Mouse (Mus musculus) liver, embryonic 11.5 days (tissue): ENCODE measurements around the gene Haus8. TPM values are rescaled to one million over a fixed set of nuclear protein-coding genes. Genes with fewer than 3 reads are reported as not detected.
A peak's percentile ranks its signal among the peaks of the same experiment; 100 is the strongest.
"Not testable (repeated sequence)": the region's sequence is repeated elsewhere in the genome, so short reads cannot be mapped to it uniquely, and the experiment has no call there.

Source experiments
- ATAC-seq: fragments of 200-750 bp; cut with Nextera tagmentation; replicated peaks from 2 replicates; pipeline ENCODE4 v1.8.0; 2017; ENCODE audit warnings: moderate number of reproducible peaks, mild to moderate bottlenecking, moderate TSS enrichment, moderate library complexity; ENCODE audit not compliant: low FRiP score
- DNase-seq: peaks from one replicate; pipeline ENCODE4 v3.0.0-alpha.2; 2017; ENCODE audit warnings: low spot score
- H3K27ac ChIP-seq: fragments of 300-500 bp; sonication (generic); 2 replicates; pipeline ENCODE4 v1.5.1; 2014; ENCODE audit warnings: mild to moderate bottlenecking, low read depth, low read length, control low read depth
- H3K27me3 ChIP-seq: fragments of 300-500 bp; sonication (generic); replicated peaks from 2 replicates; pipeline ENCODE4 v1.6.1; 2014; ENCODE audit warnings: low read length, mixed read lengths; ENCODE audit not compliant: control insufficient read depth, insufficient read depth
- H3K36me3 ChIP-seq: fragments of 300-500 bp; sonication (generic); 2 replicates; pipeline ENCODE4 v1.6.1; 2014; ENCODE audit warnings: mild to moderate bottlenecking, low read length, moderate library complexity, mixed read lengths; ENCODE audit not compliant: control insufficient read depth, insufficient read depth
- H3K4me1 ChIP-seq: fragments of 300-500 bp; sonication (generic); replicated peaks from 2 replicates; pipeline ENCODE4 v1.6.1; 2014; ENCODE audit warnings: low read length, mixed read lengths; ENCODE audit not compliant: control insufficient read depth, insufficient read depth
- H3K4me2 ChIP-seq: fragments of 300-500 bp; sonication (generic); 2 replicates; pipeline ENCODE4 v1.6.1; 2014; ENCODE audit warnings: mild to moderate bottlenecking, control low read depth, moderate library complexity
- H3K4me3 ChIP-seq: fragments of 300-500 bp; sonication (generic); 2 replicates; pipeline ENCODE4 v1.5.1; 2014; ENCODE audit warnings: low read depth, low read length, control low read depth
- H3K9ac ChIP-seq: fragments of 300-500 bp; sonication (generic); 2 replicates; pipeline ENCODE4 v1.6.1; 2014; ENCODE audit warnings: low read depth, low read length, control low read depth
- H3K9me3 ChIP-seq: fragments of 300-500 bp; sonication (generic); 2 replicates; pipeline ENCODE4 v1.6.1; 2016; ENCODE audit warnings: low read length, inconsistent platforms, mixed read lengths; ENCODE audit not compliant: control insufficient read depth
- WGBS: fragments of 180-500 bp; shearing (Covaris S2); extraction: QIAGEN DNeasy Blood & Tissue Kit; methylation state at CpG from one replicate; pipeline ENCODE4 v1.1.7; 2014; 5-methylcytosine and 5-hydroxymethylcytosine counted together
- polyA plus RNA-seq: library from polyadenylated mRNA; unstranded; fragments of >200 nt; fragmentation: Nextera tagmentation; extraction: Ambion mirVana; gene quantifications from 2 replicates; pipeline ENCODE4 v1.2.1, GENCODE M21; 2014

The Haus8 gene
- polyA plus RNA-seq, 1 experiment from 2014 or later, result 77.0 TPM

DNA sequence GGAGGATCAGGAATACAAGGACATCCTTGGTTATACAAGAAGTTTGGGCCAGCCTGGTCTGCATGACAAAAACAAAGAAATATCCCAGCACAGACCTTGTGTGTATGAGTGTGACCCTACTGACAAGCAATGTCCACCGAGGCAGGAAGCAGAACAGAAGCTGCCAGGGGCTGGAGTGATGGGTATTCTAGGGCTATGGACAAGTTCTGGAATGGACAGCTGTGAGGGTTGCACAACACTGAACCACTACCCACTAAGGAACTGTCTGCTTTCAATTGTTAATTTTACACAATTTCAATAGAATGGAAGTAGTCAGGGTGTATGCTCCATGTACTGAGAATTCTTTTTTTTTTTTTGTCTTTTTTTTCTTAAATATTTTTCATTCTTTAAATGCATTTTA is 24.5 kb downstream of the Haus8 start:
- Histone ChIP-seq H3K36me3 (peaks cover 7% of the 10 kb centered on the region; the same call in 1 of the 2 replicates), H3K9me3 (no peaks in the 10 kb centered on the region), H3K9ac (no peak overlapping the region), H3K4me1 (no peaks in the 10 kb centered on the region), H3K4me2 (no peak overlapping the region), H3K4me3 (no peak overlapping the region), H3K27me3 (no peaks in the 10 kb centered on the region), H3K27ac (no peak overlapping the region)
- DNase-seq (no peak), ATAC-seq (no peak)
- 74% methylated on average over 1 of the region's 1 CpGs for WGBS

DNA sequence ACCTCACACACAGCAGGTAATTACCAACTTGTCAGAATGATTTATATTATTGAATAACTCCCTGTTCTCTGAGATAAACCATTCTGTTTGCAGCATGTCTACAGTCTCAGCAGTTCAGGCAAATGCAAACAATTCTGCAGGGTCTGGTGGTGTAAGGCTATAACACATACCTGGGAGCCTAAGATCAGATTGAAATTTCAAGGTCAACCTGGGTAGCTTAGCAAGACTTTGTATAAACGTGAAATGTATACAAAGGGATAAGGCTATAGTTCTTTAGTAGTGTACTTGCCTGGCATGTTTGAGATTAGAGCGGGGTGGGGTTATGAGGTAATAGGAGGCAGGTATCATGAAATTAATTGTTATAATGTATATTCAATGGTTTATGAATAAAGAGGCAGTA is 30.0 kb downstream of the Haus8 start:
- Histone ChIP-seq H3K9ac (no peak overlapping the region), H3K36me3 (no peaks in the 10 kb centered on the region), H3K4me3 (no peak overlapping the region), H3K4me1 (no peaks in the 10 kb centered on the region), H3K27me3 (no peaks in the 10 kb centered on the region), H3K4me2 (no peak overlapping the region), H3K9me3 (no peaks in the 10 kb centered on the region), H3K27ac (no peak overlapping the region)
- ATAC-seq (no peak), DNase-seq (no peak)
- WGBS, result 74% methylated on average over 2 of the region's 2 CpGs

DNA sequence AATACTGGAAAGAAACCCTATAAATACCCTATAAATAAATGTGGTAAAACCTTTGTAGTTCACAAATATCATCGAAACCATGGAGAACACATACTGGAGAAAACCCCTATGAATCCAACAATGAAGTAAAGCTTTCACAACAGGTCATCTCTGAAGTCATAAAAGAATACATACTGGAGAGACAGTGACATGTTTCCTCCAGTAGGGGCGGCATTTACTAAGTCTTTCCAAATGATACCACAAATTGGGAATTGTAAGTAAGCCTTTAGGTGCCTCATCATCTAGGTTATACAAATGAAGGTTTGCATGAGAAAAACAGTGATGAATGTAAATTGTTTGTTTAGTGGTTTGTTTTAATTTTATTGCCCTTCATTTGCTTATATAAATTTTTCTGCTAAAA is 48.2 kb downstream of the Haus8 start:
- DNase-seq, result no peak
- H3K9me3 ChIP-seq, result no peaks in the 10 kb centered on the region
- ATAC-seq, result no peak

DNA sequence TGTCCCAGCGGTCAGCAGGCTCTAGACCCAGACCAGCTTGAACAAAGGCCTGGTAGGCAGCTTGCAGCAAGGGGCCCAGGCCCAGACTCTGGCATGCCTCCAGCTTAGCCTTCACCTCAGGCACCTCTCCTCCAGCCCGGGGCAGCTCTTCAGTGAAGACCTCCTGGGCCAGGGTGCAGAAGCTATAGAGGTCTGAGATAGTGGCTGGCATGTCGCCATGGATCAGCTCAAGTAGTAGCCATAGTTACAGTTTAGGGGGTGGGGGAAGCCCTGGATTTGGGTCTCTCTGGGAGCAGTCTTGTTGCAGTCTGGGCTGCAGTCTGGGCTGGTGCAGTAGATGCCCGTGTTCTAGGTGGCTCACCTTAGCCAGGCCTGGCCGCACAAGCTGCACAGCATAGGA is 58.5 kb downstream of the Haus8 start:
- H3K4me2 ChIP-seq, H3K4me3 ChIP-seq, H3K36me3 ChIP-seq, H3K27ac ChIP-seq, H3K9me3 ChIP-seq, H3K27me3 ChIP-seq, DNase-seq, ATAC-seq, H3K4me1 ChIP-seq, H3K9ac ChIP-seq: not testable (repeated sequence)
- WGBS, result 68% methylated on average over 3 of the region's 5 CpGs

More for the DNA sequence above, 48.2 kb downstream of the Haus8 start:
- no peaks in the 10 kb centered on the region for H3K36me3 ChIP-seq
- no peaks in the 10 kb centered on the region for H3K4me1 ChIP-seq
- H3K9ac ChIP-seq, result no peak overlapping the region
- WGBS, result 40% methylated on average over 2 of the region's 2 CpGs
- H3K4me2 ChIP-seq, result no peak overlapping the region
- no peak overlapping the region for H3K27ac ChIP-seq
- H3K27me3 ChIP-seq, result no peaks in the 10 kb centered on the region
- H3K4me3 ChIP-seq, result no peak overlapping the region

DNA sequence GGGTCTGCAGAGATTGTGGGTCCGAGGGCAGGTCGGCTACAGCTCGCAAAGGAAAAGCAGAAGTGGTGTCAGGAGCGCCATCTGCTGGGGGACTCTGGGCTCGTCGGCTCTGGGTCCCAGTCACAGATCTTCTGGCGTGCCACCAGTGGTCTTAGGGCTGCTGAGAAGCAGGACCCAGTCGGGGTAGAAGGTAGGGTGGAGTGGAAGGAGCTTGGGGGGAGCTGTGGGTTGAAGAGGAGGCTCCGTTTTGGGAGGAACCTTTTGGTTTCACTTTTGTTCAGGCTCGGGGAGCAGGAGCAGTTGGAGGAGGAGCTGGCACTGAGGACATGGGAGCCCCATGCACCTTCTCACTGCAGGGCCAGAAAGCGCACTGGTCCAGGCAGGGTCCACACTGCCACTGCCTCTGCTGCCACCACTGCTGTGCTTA is 67.2 kb downstream of the Haus8 start:
- not testable (repeated sequence) for H3K27ac ChIP-seq, H3K36me3 ChIP-seq, DNase-seq, H3K27me3 ChIP-seq, H3K4me1 ChIP-seq, H3K9me3 ChIP-seq, H3K9ac ChIP-seq
- Histone ChIP-seq H3K4me2 (peak overlapping the region; percentile 35; the same call in 1 of the 2 replicates), H3K4me3 (peak overlapping the region; percentile 23; the same call in 1 of the 2 replicates)
- 0 out of 2 replicates have a peak, but pooled peaks have one; percentile 31 for ATAC-seq
- 8% methylated on average over 3 of the region's 11 CpGs for WGBS

Other genes with a start within 250 kb of the Haus8 start
- 19.0 and 20.2 TPM in 2 replicates for gene Myo9b, start 220 bp downstream of the Haus8 start, polyA plus RNA-seq
- gene Use1, start 93.9 kb upstream of the Haus8 start, polyA plus RNA-seq, result 86.9 and 97.8 TPM in 2 replicates
- 5.8 and 6.9 TPM in 2 replicates for gene Ocel1, start 98.4 kb upstream of the Haus8 start, polyA plus RNA-seq
- 43.7 and 44.6 TPM in 2 replicates for gene Nr2f6, start 109.0 kb upstream of the Haus8 start, polyA plus RNA-seq
- gene Ushbp1, start 122.9 kb upstream of the Haus8 start, polyA plus RNA-seq, result 6.6 and 6.7 TPM in 2 replicates
- gene Babam1, start 123.9 kb upstream of the Haus8 start, polyA plus RNA-seq, result 102 and 111 TPM in 2 replicates
- gene Ankle1, start 133.1 kb upstream of the Haus8 start, polyA plus RNA-seq, result 43.9 and 52.9 TPM in 2 replicates
- 20.6 and 21.4 TPM in 2 replicates for gene Abhd8, start 190.7 kb upstream of the Haus8 start, polyA plus RNA-seq
- 215 and 229 TPM in 2 replicates for gene Mrpl34, start 192.0 kb upstream of the Haus8 start, polyA plus RNA-seq
- gene Dda1, start 196.3 kb upstream of the Haus8 start, polyA plus RNA-seq, result 94.1 and 98.2 TPM in 2 replicates
- gene Ano8, start 213.0 kb upstream of the Haus8 start, polyA plus RNA-seq, result 0.60 and 0.96 TPM in 2 replicates
- gene Gtpbp3, start 215.2 kb upstream of the Haus8 start, polyA plus RNA-seq, result 9.5 and 10.4 TPM in 2 replicates
- 56.0 and 57.3 TPM in 2 replicates for gene Plvap, start 238.8 kb upstream of the Haus8 start, polyA plus RNA-seq